Mouse (Mus musculus) thymus, postnatal 14 days (tissue): ENCODE data around the gene Nbeal1.
A peak's percentile ranks its signal among the peaks of the same experiment; 100 is the strongest.
"Not testable (repeated sequence)": the region's sequence is repeated elsewhere in the genome, so short reads cannot be mapped to it uniquely, and the experiment has no call there.

Experiments used
- DNase-seq: peaks from one replicate; pipeline ENCODE4 v3.0.0; 2021

Gene Nbeal1

DNA sequence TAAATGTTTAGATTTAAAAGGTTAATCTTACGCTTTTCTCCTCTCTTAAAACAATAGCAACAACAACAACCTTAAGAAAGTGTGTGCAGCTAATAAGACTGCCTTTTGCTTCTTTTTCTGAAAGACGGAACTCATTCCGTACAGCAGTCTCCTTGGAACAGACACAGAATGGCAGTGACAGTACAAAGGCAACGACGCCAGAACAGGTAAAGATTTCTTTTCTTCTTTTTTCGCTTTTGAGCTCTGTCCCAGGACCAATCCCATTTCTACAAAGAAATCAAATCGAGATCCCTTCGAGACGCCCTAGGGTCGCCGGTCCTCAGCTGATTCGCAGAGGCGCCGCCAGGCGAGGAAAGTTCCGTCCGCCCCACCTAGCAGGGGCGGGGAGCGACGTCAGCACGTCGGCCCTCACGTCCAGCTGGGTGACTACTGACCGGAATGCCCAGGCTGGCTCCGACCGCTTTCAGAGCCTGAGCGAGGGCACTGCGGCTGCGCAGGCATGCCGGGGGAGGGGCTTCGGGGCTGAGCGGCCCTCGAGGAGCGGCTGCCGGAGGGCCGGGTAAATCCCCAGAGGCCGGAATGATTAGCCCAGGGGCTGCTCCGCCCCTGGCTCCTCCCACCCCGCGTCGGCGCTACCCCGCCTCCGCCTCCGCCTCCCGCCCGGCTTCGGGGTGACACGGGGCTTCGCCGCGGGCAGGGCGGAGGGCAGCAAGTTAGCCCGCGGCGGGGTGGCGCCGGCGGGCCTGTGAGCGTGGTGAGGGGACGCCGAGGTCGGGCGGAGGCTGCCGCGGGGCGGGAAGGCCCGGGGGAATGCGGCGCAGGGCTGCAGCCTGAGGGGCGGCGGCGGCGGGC, at the start of gene Nbeal1:
Gene Nbeal1 (plus strand): TSS at position 668 of the 852 bp plus-strand sequence.
- DNase-seq: peak; percentile 96

- no peak for DNase-seq
Measured at GRCm38 (mm10) chr1:60137346-60137745, 43.1 kb upstream of the Nbeal1 start.

GRCm38 (mm10) chr1:60152700-60153099, 27.7 kb upstream of the Nbeal1 start:
- DNase-seq: no peak

GRCm38 (mm10) chr1:60156651-60157050, 23.7 kb upstream of the Nbeal1 start:
- no peak for DNase-seq

GRCm38 (mm10) chr1:60158411-60158810, 22.0 kb upstream of the Nbeal1 start:
- DNase-seq: peak; percentile 63

GRCm38 (mm10) chr1:60163676-60164075, 16.7 kb upstream of the Nbeal1 start:
- no peak for DNase-seq

DNA sequence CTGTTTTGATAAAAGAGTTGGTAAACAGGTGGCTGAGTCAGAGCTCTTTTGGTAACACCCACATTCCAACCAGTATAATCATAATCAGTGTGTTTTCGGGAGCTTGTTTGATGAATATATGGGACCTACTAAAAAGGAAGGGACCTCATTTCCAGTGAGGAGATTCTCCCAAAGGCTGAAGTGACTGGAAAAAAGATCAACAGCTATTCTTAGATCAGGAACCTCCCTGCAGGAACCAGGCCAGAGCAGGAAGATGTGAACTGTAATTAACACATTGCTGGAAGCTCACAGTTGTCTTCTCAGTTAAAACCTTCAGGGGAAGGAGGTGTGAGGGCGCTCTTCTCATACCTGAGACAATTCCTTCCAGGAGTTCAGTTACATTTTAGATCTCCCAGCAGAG, 10.8 kb upstream of the Nbeal1 start:
- no peak for DNase-seq

GRCm38 (mm10) chr1:60170251-60170650, 10.1 kb upstream of the Nbeal1 start:
- DNase-seq: no peak

DNA sequence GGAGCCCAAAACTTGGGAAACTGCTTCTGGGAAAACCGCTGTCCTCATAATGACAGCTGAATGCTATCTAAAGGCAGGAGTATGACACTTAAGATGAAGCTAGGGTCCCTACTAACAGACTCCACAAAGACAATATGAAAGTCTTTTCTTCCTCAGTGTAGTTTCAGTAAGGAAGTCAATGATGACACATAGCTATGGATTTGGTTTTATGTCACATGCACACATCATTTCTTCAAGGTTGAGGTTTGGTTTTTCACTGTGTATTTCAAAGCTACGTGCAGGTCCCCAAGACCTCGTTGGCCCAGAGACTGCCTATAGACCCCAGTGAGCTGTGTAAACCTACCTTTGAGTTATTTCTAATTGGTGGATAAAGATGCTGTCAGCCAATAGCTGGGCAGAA, 7.3 kb upstream of the Nbeal1 start:
- DNase-seq: no peak

DNA sequence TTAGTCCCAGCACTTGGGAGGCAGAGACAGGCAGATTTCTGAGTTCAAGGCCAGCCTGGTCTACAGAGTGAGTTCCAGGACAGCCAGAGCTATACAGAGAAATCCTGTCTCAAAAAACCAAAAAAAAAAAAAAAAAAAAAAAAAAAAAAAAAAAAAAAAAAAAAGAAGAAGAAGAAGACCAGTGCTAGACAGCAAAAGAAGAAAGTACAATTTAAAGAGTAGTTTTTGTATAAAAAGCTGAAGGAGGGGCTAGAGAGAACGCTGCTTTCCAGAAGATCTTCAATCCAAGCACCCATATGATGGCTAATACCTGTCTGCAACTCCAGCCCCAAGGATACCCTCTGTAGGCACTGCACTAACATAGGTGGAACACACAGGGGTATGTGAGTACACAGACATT, 2.6 kb upstream of the Nbeal1 start:
- DNase-seq: not testable (repeated sequence)

GRCm38 (mm10) chr1:60179376-60179775, 1.0 kb upstream of the Nbeal1 start:
- no peak for DNase-seq

DNA sequence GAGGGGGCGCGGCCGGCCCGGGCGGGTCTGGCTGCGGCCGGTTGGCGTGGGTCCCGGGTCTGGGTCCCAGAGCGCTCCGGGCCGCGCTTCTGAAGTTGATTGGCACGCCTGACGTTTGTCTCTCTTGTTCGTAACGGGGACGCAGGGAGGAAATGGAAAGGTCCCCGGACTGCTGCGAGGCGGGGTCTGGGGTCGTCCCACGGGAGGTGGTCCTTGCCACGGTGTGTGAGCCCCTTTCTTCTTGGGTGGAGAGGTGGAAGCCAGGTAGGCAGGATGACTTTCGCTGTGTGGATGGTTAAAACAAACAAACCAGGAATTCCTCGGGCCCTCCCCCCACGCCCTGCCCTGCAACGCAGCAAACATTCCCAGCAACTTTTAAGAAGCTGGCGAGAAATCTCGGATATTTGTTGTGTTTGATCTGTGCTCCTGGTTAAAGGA, 404 bp downstream of the Nbeal1 start:
- DNase-seq: no peak

DNA sequence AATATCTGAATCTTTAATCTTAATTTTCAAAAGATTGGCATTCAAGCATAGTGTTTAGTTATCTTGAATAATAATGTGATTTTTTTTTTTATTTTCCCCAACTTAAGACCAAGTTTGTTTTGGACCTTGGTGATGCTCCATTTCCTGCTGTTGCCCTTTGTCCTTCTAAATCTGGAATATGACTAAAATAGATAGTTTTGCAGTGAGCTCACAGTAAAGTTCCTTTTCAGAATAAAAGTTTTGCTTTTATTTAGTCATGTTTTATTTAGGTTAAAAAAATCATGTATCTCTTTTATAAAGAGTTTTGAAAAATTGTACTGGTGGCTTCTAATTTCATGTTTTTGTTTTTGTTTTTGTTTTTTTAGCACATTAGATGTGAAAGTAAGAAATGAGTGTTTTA, 8.1 kb downstream of the Nbeal1 start:
- DNase-seq: no peak

DNA sequence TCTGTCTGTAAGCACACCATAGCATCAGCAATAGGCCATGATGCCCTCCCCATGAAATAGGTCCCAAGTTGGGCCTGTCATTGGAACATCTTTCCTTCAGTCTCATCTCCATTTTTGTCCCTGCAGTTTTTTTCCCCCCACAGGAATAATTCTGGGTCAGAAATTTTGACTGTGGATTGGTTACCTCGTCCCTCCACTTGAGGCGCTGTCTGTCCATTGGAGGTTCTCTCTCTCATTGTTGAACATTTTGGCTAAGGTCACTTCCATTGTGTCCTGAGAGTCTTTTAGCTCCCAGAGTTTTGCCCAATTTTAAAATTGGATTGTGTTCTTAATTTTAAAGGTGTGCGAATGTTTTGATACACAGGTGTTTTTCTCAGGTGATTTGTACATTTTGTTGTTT, 16.4 kb downstream of the Nbeal1 start:
- DNase-seq: peak; percentile 27

- DNase-seq: no peak
Measured at GRCm38 (mm10) chr1:60199006-60199405, 18.6 kb downstream of the Nbeal1 start.

- peak; percentile 64 for DNase-seq
Measured at GRCm38 (mm10) chr1:60236261-60236660, 55.9 kb downstream of the Nbeal1 start.

DNA sequence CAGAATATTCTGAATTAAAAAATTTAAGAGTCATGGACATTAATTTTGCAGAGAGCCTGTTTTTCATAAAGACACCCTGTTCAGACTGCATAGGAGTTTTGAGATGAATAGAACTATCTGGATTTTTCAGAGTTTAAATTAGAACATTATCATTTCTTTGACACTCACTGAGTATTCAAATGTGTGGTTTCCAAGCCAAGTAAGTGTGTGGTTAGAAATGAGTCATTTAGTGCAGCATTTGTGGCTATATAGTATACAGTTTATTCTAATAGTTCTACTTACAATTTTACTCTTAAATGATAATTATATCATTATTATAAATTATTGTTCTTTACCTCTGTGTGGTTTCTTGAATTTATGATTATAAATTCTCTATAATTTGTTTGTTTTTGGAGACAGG, 60.0 kb downstream of the Nbeal1 start:
- DNase-seq: no peak

- DNase-seq: no peak
Measured at GRCm38 (mm10) chr1:60268113-60268512, 87.7 kb downstream of the Nbeal1 start.

DNA sequence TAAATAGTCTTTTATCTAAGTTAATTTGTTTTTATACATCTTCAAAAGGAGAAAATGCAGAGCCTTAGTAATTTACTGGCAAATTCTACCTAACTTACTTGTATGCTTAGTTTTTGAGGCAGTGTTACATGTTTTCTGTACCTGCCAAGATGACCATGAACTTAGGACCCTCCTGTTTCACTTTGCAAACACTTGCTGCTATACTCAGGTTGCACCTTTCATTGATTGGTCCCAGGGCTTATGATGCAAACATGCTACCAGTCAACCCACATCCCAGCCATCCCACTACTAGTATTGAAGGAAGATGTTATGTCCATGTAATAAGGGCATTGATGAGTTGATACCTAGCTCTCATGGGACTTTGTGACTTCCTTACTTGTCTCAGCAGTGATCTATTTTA, 88.9 kb downstream of the Nbeal1 start:
- DNase-seq: no peak

GRCm38 (mm10) chr1:60272471-60272870, 92.1 kb downstream of the Nbeal1 start:
- DNase-seq: peak; percentile 57

- DNase-seq: no peak
Measured at GRCm38 (mm10) chr1:60293921-60294320, 113.5 kb downstream of the Nbeal1 start.

- peak; percentile 92 for DNase-seq
Measured at GRCm38 (mm10) chr1:60342808-60343629, 162.6 kb downstream of the Nbeal1 start, which contains the start of gene Cyp20a1. Gene Cyp20a1 (plus strand): TSS chr1:60343323.

DNA sequence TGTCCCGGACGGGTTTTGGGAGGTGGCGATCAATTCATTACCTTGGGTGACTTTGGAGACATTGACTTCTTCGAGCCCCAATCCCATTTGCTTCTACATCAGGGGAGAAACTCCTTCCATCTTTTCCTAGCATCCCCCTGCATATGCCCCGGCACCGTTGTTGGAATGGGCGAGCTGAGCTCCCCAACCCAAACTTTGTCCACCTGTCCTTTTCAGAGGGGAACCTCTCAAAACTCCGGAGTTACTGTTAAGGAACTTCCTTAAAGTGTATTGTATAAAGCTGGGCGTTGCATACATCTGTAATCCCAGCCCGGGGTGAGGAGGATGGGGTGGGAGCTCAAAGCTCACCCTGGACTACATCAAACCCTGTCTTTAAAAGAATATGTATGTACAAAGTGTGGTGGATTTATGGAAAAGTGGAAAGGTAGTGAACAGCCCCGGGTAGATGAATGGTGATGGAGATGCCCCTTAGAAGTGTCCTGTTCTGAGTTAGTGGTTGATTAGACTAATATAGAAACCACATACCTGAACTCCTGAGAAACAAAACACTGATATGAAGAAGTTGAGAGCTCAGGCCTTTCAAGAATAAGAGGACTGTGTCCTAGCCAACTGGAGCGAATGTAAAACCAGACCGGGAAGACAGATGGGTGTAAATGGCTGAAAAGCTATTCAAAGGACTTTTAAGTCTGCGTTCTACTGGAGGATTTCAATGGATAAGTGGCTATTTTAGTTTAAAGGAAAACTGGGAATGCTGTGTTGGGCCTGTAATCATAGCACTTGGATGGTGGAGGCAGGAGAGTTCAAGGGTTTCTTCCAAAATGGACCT, 163.4 kb downstream of the Nbeal1 start:
- DNase-seq: no peak
